9 mouse cellular contexts compared by ENCODE assay signal in the genomic region with DNA sequence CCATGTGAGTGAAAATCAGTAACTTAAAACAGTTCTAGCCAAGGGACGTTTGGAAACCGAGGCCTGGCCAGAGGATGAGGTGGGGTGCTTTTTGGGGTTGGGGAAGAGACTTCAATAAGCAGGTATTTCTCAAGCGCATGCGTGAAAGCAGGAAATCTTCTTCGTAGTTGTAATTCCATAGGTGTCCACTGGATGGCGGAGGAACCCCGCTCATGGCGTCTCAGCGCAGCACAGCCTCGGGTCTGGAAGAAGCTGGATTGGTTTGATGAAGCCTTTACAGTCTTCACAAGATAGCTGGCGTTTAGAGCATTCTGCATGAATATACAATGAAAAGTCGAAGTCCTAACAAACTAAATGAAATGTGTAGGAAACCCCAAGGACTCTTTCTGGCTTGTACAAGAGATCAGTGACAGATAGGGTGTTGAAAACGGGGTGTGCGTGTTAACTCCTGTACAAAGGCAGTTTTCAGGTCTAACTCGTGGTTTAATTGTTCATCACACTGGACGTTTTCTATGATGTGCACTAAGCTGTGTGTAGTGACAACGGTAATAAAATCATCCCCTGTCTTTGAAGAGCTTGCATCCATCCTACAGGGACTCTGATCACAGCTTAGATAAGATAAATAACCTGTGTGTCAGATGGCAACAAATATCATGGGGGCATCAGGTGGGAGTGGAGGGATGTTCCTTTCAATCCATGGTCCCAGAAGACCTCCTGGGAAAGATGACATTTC.
A peak's percentile ranks its signal among the peaks of the same experiment; 100 is the strongest.
DNase-seq lines count a peak whose midpoint lies in the region; ATAC-seq and TF ChIP-seq lines count a peak whose summit lies in the region.
"Had no signal": no experiment of that assay in that cellular context is flagged by ENCODE, and none has a peak within 500 bp of the region (broad histone marks: within the 10 kb centered on the region; RNA-seq: fewer than 3 reads in every experiment).

No protein-coding gene starts in this region.

- intact Hi-C loops in heart, postnatal 36 days (cut with DNase I) = loop anchor here (1.0 to 10.0 kb wide), 7 partner anchors 122 to 959 kb away; a partner anchor contains a TSS

- no peak overlapping the region for H3K9ac ChIP-seq in lung, embryonic 16.5 days (ENCODE audit: low read length)
- H3K9ac ChIP-seq: limb, embryonic 15.5 days had no signal

- peak overlapping the region; percentile 57 for H3K4me3 ChIP-seq in E14TG2a.4 (replicated peaks; ENCODE audit: low read length)
- H3K4me3 ChIP-seq in forebrain, embryonic 10.5 days = no peak overlapping the region
- H3K4me3 ChIP-seq in lung, embryonic 16.5 days (ENCODE audit: low read length) = no peak overlapping the region
- H3K4me3 ChIP-seq: limb, embryonic 15.5 days had no signal

- peak; percentile 80 for TF ChIP-seq CTCF in E14TG2a.4 (conservative IDR thresholded peaks at IDR 0.05; ENCODE audit: low read length)
- TF ChIP-seq CTCF in brain, embryonic 14.5 days (IDR thresholded peaks at IDR 0.05; ENCODE audit: borderline replicate concordance, extremely low read depth, insufficient read depth, insufficient read length) = peak; percentile 97

- DNase-seq in brain, embryonic 14.5 days (ENCODE audit: low read depth) = peak; percentile 95
- DNase-seq in forebrain, embryonic 10.5 days (ENCODE audit: extremely low spot score, low spot score) = peak; percentile 74
- peak; percentile 77 to 83 for DNase-seq in heart, postnatal 36 days
- peak; percentile 77 for DNase-seq in layer of hippocampus, adult 11-12 months (ENCODE audit: low spot score)
- peak; percentile 41 for DNase-seq in ovary, postnatal 10 days (ENCODE audit: low spot score)
- peak; percentile 63 to 81 for DNase-seq in thymus, postnatal 10 days (ENCODE audit: low spot score in 2 of 2)

- H3K27ac ChIP-seq in forebrain, embryonic 10.5 days = no peak overlapping the region
- H3K27ac ChIP-seq in lung, embryonic 16.5 days (ENCODE audit: low read length) = no peak overlapping the region
- H3K27ac ChIP-seq: limb, embryonic 15.5 days had no signal

- ATAC-seq in lung, embryonic 16.5 days (ENCODE audit: low read depth) = peak; percentile 62; the same call in 1 of the 2 replicates

- no peaks in the 10 kb centered on the region for H3K9me3 ChIP-seq in E14TG2a.4 (ENCODE audit: low read length)
- no peaks in the 10 kb centered on the region for H3K9me3 ChIP-seq in forebrain, embryonic 10.5 days
- H3K9me3 ChIP-seq in lung, embryonic 16.5 days (ENCODE audit: control insufficient read depth, low read length) = no peaks in the 10 kb centered on the region
- H3K9me3 ChIP-seq: limb, embryonic 15.5 days had no signal

- no peak for TF ChIP-seq POLR2A in brain, embryonic 14.5 days (IDR thresholded peaks at IDR 0.05; ENCODE audit: borderline replicate concordance, extremely low read depth, insufficient read depth, insufficient read length, poor library complexity, severe bottlenecking)

- H3K4me1 ChIP-seq in E14TG2a.4 (replicated peaks; ENCODE audit: low read depth, low read length) = 0 out of 2 replicates have a peak, but pooled peaks cover 5% of the 10 kb centered on the region
- H3K4me1 ChIP-seq in forebrain, embryonic 10.5 days = peaks cover 7% of the 10 kb centered on the region
- no peaks in the 10 kb centered on the region for H3K4me1 ChIP-seq in lung, embryonic 16.5 days (replicated peaks; ENCODE audit: control insufficient read depth, insufficient read depth, low read length)

- 0 out of 2 replicates have a peak, but pooled peaks cover 3% of the 10 kb centered on the region for H3K27me3 ChIP-seq in E14TG2a.4 (ENCODE audit: insufficient read depth, low read length)
- no peaks in the 10 kb centered on the region for H3K27me3 ChIP-seq in forebrain, embryonic 10.5 days (ENCODE audit: poor library complexity, severe bottlenecking)
- H3K27me3 ChIP-seq in lung, embryonic 16.5 days (ENCODE audit: control insufficient read depth, insufficient read depth, low read depth, low read length) = no peaks in the 10 kb centered on the region
- H3K27me3 ChIP-seq: limb, embryonic 15.5 days had no signal

- WGBS in forebrain, embryonic 10.5 days = 22% methylated on average over 17 of the region's 17 CpGs
- 12% methylated on average over 17 of the region's 17 CpGs for WGBS in lung, embryonic 16.5 days

- no peaks in the 10 kb centered on the region for H3K36me3 ChIP-seq in E14TG2a.4 (ENCODE audit: insufficient read depth, low read length)
- no peaks in the 10 kb centered on the region for H3K36me3 ChIP-seq in forebrain, embryonic 10.5 days (replicated peaks)
- no peaks in the 10 kb centered on the region for H3K36me3 ChIP-seq in lung, embryonic 16.5 days (ENCODE audit: control insufficient read depth, insufficient read depth, low read length)
- H3K36me3 ChIP-seq: limb, embryonic 15.5 days had no signal

- H3K4me2 ChIP-seq in lung, embryonic 16.5 days (ENCODE audit: low read depth, low read length) = no peak overlapping the region
- H3K4me2 ChIP-seq: limb, embryonic 15.5 days had no signal

Comparison
In these comparisons a context has a peak if more than half of its experiments do, and no peak if none do; other contexts are left out.
1. DNase-seq: peak in every context shown above with its lines; median percentile 95 in brain, embryonic 14.5 days; 80 in heart, postnatal 36 days; 77 in layer of hippocampus, adult 11-12 months; 74 in forebrain, embryonic 10.5 days; 72 in thymus, postnatal 10 days; 41 in ovary, postnatal 10 days.